Mouse (Mus musculus) lung, postnatal 0 days (tissue): Measurements from ENCODE around the gene P4hb. TPM values are rescaled to one million over a fixed set of nuclear protein-coding genes. Genes with fewer than 3 reads are reported as not detected.

Experiments
- ATAC-seq: fragments of 200-750 bp; cut with Nextera tagmentation; 2 replicates; pipeline ENCODE4 v1.8.0; 2017; ENCODE audit warnings: moderate library complexity
- DNase-seq: peaks from one replicate; pipeline ENCODE4 v3.0.0-alpha.2; 2016; ENCODE audit warnings: low spot score
- H3K27ac ChIP-seq: fragments of 300-500 bp; sonication (generic); 2 replicates; pipeline ENCODE4 v1.5.1; 2014; ENCODE audit warnings: antibody characterized with exemption, mild to moderate bottlenecking, low read length, mixed read lengths
- H3K27me3 ChIP-seq: fragments of 300-500 bp; sonication (generic); replicated peaks from 2 replicates; pipeline ENCODE4 v1.6.1; 2014; ENCODE audit warnings: low read length, mixed read lengths; ENCODE audit not compliant: insufficient read depth
- H3K36me3 ChIP-seq: fragments of 300-500 bp; sonication (generic); 2 replicates; pipeline ENCODE4 v1.6.1; 2014; ENCODE audit warnings: low read length, mixed read lengths; ENCODE audit not compliant: insufficient read depth
- H3K4me1 ChIP-seq: fragments of 300-500 bp; sonication (generic); 2 replicates; pipeline ENCODE4 v1.6.1; 2014; ENCODE audit warnings: antibody characterized with exemption, low read depth, low read length, mixed read lengths; ENCODE audit not compliant: insufficient read depth
- H3K4me2 ChIP-seq: fragments of 300-500 bp; sonication (generic); replicated peaks from 2 replicates; pipeline ENCODE4 v1.6.1; 2014; ENCODE audit warnings: low read depth, mild to moderate bottlenecking, low read length, moderate library complexity, mixed read lengths
- H3K4me3 ChIP-seq: fragments of 300-500 bp; sonication (generic); 2 replicates; pipeline ENCODE4 v1.5.1; 2014; ENCODE audit warnings: low read depth, low read length
- H3K9ac ChIP-seq: fragments of 300-500 bp; sonication (generic); replicated peaks from 2 replicates; pipeline ENCODE4 v1.6.1; 2014; ENCODE audit warnings: low read depth, mild to moderate bottlenecking
- H3K9me3 ChIP-seq: fragments of 300-500 bp; sonication (generic); 2 replicates; pipeline ENCODE4 v1.6.1; 2016; ENCODE audit warnings: low read length, mixed read lengths
- CTCF ChIP-seq: IDR thresholded peaks from 2 replicates; pipeline ENCODE4 v1.5.1; 2016; ENCODE audit warnings: antibody characterized with exemption, mild to moderate bottlenecking
- EP300 ChIP-seq: IDR thresholded peaks from 2 replicates; pipeline ENCODE4 v1.6.1; 2016; ENCODE audit warnings: antibody characterized with exemption, mild to moderate bottlenecking, control low read depth
- WGBS: fragments of 180-500 bp; shearing (Covaris S2); extraction: QIAGEN DNeasy Blood & Tissue Kit; methylation state at CpG from one replicate; pipeline ENCODE4 v1.1.7; 2014; 5-methylcytosine and 5-hydroxymethylcytosine counted together
- polyA plus RNA-seq: library from polyadenylated mRNA; unstranded; fragments of >200 nt; fragmentation: Nextera tagmentation; extraction: Ambion mirVana; gene quantifications from 2 replicates; pipeline ENCODE4 v1.2.1, GENCODE M21; 2015

P4hb gene
- polyA plus RNA-seq, 1 experiment from 2014 or later: 555 TPM

DNA sequence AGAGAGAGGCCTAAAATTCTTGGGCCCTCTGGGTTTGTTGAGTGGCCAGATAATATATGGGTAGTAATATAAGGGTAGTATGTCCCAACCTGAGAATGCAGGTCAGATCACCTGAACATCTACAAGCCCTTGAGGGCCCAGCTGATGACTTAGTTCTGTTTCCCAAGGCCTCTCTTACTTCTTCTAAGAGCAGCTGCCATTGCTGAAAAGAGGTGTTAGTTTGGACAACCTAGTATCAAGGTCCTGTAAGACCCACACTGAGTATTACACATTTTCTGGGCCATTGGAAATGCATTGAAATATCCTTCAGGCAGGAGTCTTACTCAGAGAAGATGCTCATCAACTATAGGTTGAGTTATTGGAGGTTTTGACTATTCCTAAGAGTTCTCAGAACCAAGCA, 2.9 kb upstream of the P4hb start:
- no peak for TF ChIP-seq CTCF
- no peak for TF ChIP-seq EP300
- H3K36me3 ChIP-seq: peaks cover 17% of the 10 kb centered on the region; the same call in 1 of the 2 replicates
- no peak overlapping the region for H3K4me2 ChIP-seq
- no peaks in the 10 kb centered on the region for H3K27me3 ChIP-seq
- H3K9me3 ChIP-seq: no peaks in the 10 kb centered on the region
- H3K27ac ChIP-seq: no peak overlapping the region
- no peak overlapping the region for H3K9ac ChIP-seq
- DNase-seq (no peak), ATAC-seq (no peak)
- peaks cover 14% of the 10 kb centered on the region for H3K4me1 ChIP-seq
- no peak overlapping the region for H3K4me3 ChIP-seq

GRCm38 (mm10) chr11:120575046-120575445, 2.0 kb upstream of the P4hb start:
- Histone ChIP-seq H3K9ac (no peak overlapping the region), H3K4me2 (no peak overlapping the region), H3K27me3 (no peaks in the 10 kb centered on the region), H3K27ac (no peak overlapping the region), H3K4me1 (peaks cover 11% of the 10 kb centered on the region), H3K9me3 (no peaks in the 10 kb centered on the region), H3K36me3 (peaks cover 23% of the 10 kb centered on the region), H3K4me3 (no peak overlapping the region)
- ATAC-seq: no peak
- TF ChIP-seq CTCF (no peak), EP300 (no peak)
- 74% methylated on average over 2 of the region's 2 CpGs for WGBS
- no peak for DNase-seq

- DNase-seq: no peak
- peaks cover 8% of the 10 kb centered on the region; the same call in 1 of the 2 replicates for H3K4me1 ChIP-seq
- TF ChIP-seq CTCF (no peak), EP300 (no peak)
- no peak for ATAC-seq
- 26% methylated on average over 5 of the region's 5 CpGs for WGBS
- H3K4me3 ChIP-seq: no peak overlapping the region; the same call in 1 of the 2 replicates
- no peak overlapping the region; the same call in 1 of the 2 replicates for H3K4me2 ChIP-seq
- H3K9ac ChIP-seq: 0 out of 2 replicates have a peak overlapping the region, but pooled peaks have one; percentile 23
- no peaks in the 10 kb centered on the region for H3K27me3 ChIP-seq
- H3K27ac ChIP-seq: no peak overlapping the region
- H3K36me3 ChIP-seq: peaks cover 22% of the 10 kb centered on the region
- H3K9me3 ChIP-seq: no peaks in the 10 kb centered on the region
These were observed 1.2 kb upstream of the P4hb start for GRCm38 (mm10) chr11:120574278-120574600.

GRCm38 (mm10) chr11:120573585-120574277, 678 bp upstream of the P4hb start:
- Histone ChIP-seq H3K4me3 (peak overlapping the region; percentile 87), H3K27ac (peak overlapping the region; percentile 96), H3K9me3 (no peaks in the 10 kb centered on the region), H3K9ac (peak overlapping the region; percentile 67), H3K27me3 (no peaks in the 10 kb centered on the region), H3K36me3 (peaks cover 19% of the 10 kb centered on the region), H3K4me2 (peak overlapping the region; percentile 72), H3K4me1 (peaks cover 8% of the 10 kb centered on the region; the same call in 1 of the 2 replicates)
- ATAC-seq (no peak), DNase-seq (no peak)
- under 1% methylated on average over 23 of the region's 23 CpGs for WGBS
- TF ChIP-seq EP300 (no peak), CTCF (no peak)

DNA sequence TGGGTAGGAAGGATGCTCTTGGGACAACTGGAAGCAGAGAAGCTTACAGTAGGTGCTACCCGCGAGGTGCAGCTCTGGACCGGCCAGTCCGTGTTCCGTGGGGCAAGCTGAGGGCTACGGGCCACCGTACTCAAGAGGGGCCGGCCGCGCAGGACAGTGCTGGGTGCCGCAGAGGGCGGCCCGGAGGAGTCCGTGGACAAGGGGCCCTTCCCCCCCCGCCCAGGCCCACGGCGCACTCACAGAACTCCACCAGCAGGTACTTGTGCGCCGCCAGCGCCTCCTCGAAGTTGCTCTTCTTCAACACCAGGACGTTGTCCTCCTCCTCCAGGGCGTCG, 669 bp downstream of the P4hb start:
- ATAC-seq: peak; percentile 16
- peak overlapping the region; percentile 80 for H3K4me2 ChIP-seq
- peaks cover 21% of the 10 kb centered on the region for H3K36me3 ChIP-seq
- H3K9ac ChIP-seq: peak overlapping the region; percentile 77
- peak overlapping the region; percentile 87 for H3K4me3 ChIP-seq
- TF ChIP-seq EP300 (no peak), CTCF (0 out of 2 replicates have a peak, but pooled peaks have one; percentile 14)
- H3K9me3 ChIP-seq: no peaks in the 10 kb centered on the region
- H3K27ac ChIP-seq: peak overlapping the region; percentile 96
- no peak for DNase-seq
- WGBS: 0% methylated on average over 19 of the region's 24 CpGs
- H3K27me3 ChIP-seq: no peaks in the 10 kb centered on the region
- H3K4me1 ChIP-seq: peaks cover 8% of the 10 kb centered on the region; the same call in 1 of the 2 replicates

DNA sequence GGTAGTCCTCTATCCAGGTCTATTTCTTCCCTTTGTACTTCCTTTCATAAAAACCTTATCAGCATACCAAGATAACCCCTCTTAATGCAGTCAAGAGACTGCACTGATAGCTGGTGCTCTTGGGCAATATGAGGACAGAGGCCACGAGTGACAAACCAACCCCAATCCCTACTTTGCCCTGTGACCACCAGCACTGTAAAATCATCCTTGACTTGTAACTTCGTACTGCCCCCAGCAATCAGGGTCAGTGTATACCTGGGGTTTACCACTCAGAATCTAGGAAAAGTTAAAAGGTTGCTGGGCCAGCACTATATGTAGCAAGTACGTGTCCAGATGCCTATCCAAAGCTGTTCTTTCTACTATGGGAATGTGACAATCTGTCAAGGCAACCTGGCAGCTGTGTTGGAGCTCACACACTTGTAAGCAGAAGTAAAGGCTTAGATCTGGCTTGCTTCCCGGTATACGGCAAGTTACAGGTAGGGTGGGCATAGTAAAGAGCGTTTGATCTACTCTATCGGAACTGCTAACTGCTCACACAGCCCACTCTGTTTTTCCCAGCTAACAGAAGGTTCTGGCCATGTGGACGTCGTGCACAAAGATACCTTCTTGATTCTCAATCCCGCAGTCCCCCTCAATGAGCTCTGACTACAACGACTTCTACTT, 1.2 kb downstream of the P4hb start:
- H3K36me3 ChIP-seq: peaks cover 26% of the 10 kb centered on the region
- DNase-seq (peak; percentile 19), ATAC-seq (no peak)
- H3K4me1 ChIP-seq: peaks cover 8% of the 10 kb centered on the region; the same call in 1 of the 2 replicates
- H3K4me2 ChIP-seq: peak overlapping the region; percentile 80
- 4% methylated on average over 11 of the region's 11 CpGs for WGBS
- no peaks in the 10 kb centered on the region for H3K27me3 ChIP-seq
- H3K9me3 ChIP-seq: no peaks in the 10 kb centered on the region
- H3K27ac ChIP-seq: peak overlapping the region; percentile 96
- TF ChIP-seq EP300 (no peak), CTCF (no peak)
- peak overlapping the region; percentile 87 for H3K4me3 ChIP-seq
- peak overlapping the region; percentile 77 for H3K9ac ChIP-seq
